Mouse (Mus musculus) ES-E14 (cell line): ENCODE data around the gene Slc5a4b. TPM values are rescaled to one million over a fixed set of nuclear protein-coding genes. Genes with fewer than 3 reads are reported as not detected.

ENCODE experiments used
- DNase-seq: peaks from one replicate; pipeline ENCODE4 v3.0.0-alpha.2; 2013; ENCODE audit warnings: low read depth, low spot score
- H3K27ac ChIP-seq: 2 replicates; pipeline ENCODE4 v1.5.1; 2012; ENCODE audit warnings: low read depth, mild to moderate bottlenecking, low read length, moderate library complexity, mixed read lengths; ENCODE audit not compliant: poor library complexity, insufficient read depth, severe bottlenecking
- H3K36me3 ChIP-seq: 2 replicates; pipeline ENCODE4 v1.6.1; 2012; ENCODE audit warnings: mild to moderate bottlenecking, low read length, moderate library complexity, mixed read lengths; ENCODE audit not compliant: control insufficient read depth, poor library complexity, insufficient read depth, severe bottlenecking
- H3K4me1 ChIP-seq, 2 experiments: fragments of 150-350 bp in 1 of 2; sonication (generic) in 1 of 2; 2 replicates each; pipeline ENCODE4 v1.6.1; 2012; ENCODE audit warnings: low read length in 2 of 2, mild to moderate bottlenecking in 1 of 2, mixed read lengths in 1 of 2; ENCODE audit not compliant: control insufficient read depth in 2 of 2, insufficient read depth in 2 of 2, poor library complexity in 1 of 2
- H3K4me3 ChIP-seq, 2 experiments: fragments of 150-350 bp in 1 of 2; sonication (generic) in 1 of 2; 2 replicates each; pipeline ENCODE4 v1.5.1; 2012; ENCODE audit warnings: low read length in 2 of 2, low read depth in 1 of 2, mild to moderate bottlenecking in 1 of 2, mixed read lengths in 1 of 2; ENCODE audit not compliant: insufficient read depth in 1 of 2, poor library complexity in 1 of 2, severe bottlenecking in 1 of 2
- H3K9ac ChIP-seq: 2 replicates; pipeline ENCODE4 v1.6.1; 2012; ENCODE audit warnings: low read depth, mild to moderate bottlenecking, low read length, mixed read lengths; ENCODE audit not compliant: poor library complexity, insufficient read depth, severe bottlenecking
- H3K9me3 ChIP-seq: fragments of 150-350 bp; sonication (generic); 2 replicates; pipeline ENCODE4 v1.6.1; 2012; ENCODE audit warnings: low read depth, mild to moderate bottlenecking, low read length; ENCODE audit not compliant: control insufficient read depth, insufficient read depth
- CHD2 ChIP-seq: IDR thresholded peaks from 2 replicates; pipeline ENCODE4 v1.6.1; 2014; ENCODE audit warnings: mild to moderate bottlenecking, low read depth, low read length, inconsistent platforms
- HCFC1 ChIP-seq: IDR thresholded peaks from 2 replicates; pipeline ENCODE4 v1.6.1; 2012; ENCODE audit warnings: low read length, inconsistent platforms, borderline replicate concordance; ENCODE audit not compliant: insufficient read depth
- MAFK ChIP-seq: IDR thresholded peaks from 2 replicates; pipeline ENCODE4 v1.6.1; 2014; ENCODE audit warnings: mild to moderate bottlenecking, low read depth, low read length, inconsistent platforms; ENCODE audit not compliant: insufficient read depth
- ZC3H11A ChIP-seq: IDR thresholded peaks from 2 replicates; pipeline ENCODE4 v1.6.1; 2012; ENCODE audit warnings: low read depth, mild to moderate bottlenecking, inconsistent platforms, low read length, borderline replicate concordance
- ZNF384 ChIP-seq: IDR thresholded peaks from 2 replicates; pipeline ENCODE4 v1.6.1; 2012; ENCODE audit warnings: low read depth, low read length, inconsistent platforms
- in situ Hi-C, 2 experiments: fragments of 600-800 bp; cut with MboI; formaldehyde crosslinking; loops; one replicate each; pipeline ENCODE4 v1.15.1; 2025; ENCODE audit warnings: low sequenced_read_pairs in 2 of 2, inconsistent platforms in 1 of 2; ENCODE audit not compliant: unreplicated experiment in 2 of 2
- total RNA-seq: library from RNA; depleted of rRNA; stranded (reverse); fragments of 300-350 nt; gene quantifications from 2 replicates; pipeline ENCODE4 v1.2.3, GENCODE M21; 2012; rRNA removed

Slc5a4b gene
- 7.1 and 11.0 TPM in 2 replicates for total RNA-seq

DNA sequence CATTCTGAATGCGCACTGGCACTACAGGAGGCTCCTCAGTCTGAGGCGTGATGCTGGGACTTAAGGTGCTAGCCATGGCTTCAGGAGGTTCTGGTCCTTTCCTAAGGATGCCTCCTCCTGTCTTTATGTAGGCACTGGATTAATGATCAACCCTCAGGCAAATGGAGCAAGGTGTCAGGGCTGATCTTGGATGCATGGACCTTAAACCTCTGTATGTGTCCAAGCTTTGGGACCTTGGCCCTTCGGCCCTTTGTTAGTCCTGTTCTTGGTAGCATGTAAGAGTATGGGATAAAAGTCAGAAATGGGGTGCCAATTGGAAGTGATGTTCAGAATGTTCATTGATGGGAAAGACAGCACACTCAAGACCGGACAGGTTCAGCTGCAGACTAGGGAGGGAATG is at the start of gene Slc5a4b:
TSS of gene Slc5a4b (minus strand) at position 101 of the 400 bp plus-strand sequence.
- in situ Hi-C loops = no loop called here
- no peaks in the 10 kb centered on the region for H3K4me1 ChIP-seq
- H3K27ac ChIP-seq = no peak within 1 kb of the TSS
- DNase-seq = no peak
- H3K36me3 ChIP-seq = no peaks in the 10 kb centered on the region
- H3K4me3 ChIP-seq = no peak within 1 kb of the TSS
- no peak within 1 kb of the TSS for H3K9ac ChIP-seq
- no peaks in the 10 kb centered on the region for H3K9me3 ChIP-seq
- TF ChIP-seq CHD2 = no peak

DNA sequence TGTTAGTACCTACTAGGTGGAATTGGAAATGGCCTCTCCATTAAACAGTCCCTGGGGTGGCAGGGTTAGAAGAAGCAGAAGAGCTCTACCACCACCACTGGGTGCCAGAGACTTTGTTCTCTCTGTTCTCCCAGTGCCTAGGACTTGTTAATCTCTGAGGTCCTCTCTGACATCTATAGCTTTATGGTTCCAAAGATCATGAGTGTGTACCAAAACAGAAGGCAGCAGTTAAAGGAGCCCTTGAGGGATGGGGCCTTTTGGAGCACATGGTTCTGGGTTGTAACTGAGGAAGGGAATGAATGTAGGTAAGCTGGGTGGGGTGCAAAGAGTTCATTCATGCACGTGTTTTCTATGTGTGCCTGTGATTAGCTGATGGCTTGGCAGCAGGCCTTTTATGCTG is 47.2 kb upstream of the Slc5a4b start:
- H3K36me3 ChIP-seq = no peaks in the 10 kb centered on the region
- no peak for DNase-seq
- no peak overlapping the region for H3K9ac ChIP-seq
- H3K27ac ChIP-seq = no peak overlapping the region
- TF ChIP-seq HCFC1 = no peak
- H3K9me3 ChIP-seq = no peaks in the 10 kb centered on the region
- H3K4me1 ChIP-seq = no peaks in the 10 kb centered on the region
- H3K4me3 ChIP-seq = no peak overlapping the region
- in situ Hi-C loops = no loop called here

DNA sequence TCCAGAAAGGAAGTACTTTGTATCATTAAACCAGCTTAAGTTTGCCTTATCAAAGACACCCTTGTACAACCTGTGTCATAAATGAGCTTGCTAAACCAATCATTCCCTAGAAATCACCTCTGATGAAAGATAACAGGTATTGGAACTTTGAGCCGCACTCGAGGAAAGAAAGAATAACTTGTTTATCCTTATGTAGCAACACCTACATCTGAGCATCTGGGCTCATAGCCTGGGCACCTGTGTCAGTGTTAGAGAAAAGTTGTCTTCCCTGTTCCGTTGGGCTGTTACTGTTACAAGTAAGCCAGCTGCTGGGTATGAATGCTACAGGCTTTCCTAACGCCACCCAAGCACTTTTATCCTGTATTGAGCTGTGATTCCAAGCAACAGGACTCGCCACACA is 46.8 kb upstream of the Slc5a4b start:
- DNase-seq = no peak
- Histone ChIP-seq H3K4me3 (no peak overlapping the region), H3K27ac (no peak overlapping the region), H3K9me3 (no peaks in the 10 kb centered on the region), H3K4me1 (no peaks in the 10 kb centered on the region), H3K36me3 (no peaks in the 10 kb centered on the region), H3K9ac (no peak overlapping the region)
- in situ Hi-C loops = no loop called here
- no peak for TF ChIP-seq ZC3H11A
- TF ChIP-seq CHD2 = no peak
- no peak for TF ChIP-seq ZNF384
- no peak for TF ChIP-seq MAFK
- TF ChIP-seq HCFC1 = no peak

DNA sequence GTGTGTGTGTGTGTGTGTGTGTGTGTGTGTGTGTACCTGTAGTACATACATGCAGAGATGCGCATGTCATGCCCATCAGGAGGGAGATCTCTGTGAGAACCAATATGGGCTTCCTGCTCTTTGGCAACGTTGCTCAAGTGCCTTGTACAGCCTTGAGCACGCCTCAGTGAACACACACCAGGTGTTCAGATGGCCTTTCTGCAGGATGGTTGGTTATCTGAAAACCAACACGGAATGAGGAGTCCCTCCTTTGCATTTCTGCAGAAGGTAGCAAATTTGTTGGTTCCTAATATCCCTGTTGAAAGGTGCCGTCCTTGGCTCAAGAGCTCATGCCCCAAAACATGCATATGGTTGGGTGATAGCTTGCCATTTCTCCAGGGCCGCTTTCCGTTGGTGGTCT is 45.1 kb upstream of the Slc5a4b start:
- no peak overlapping the region for H3K4me3 ChIP-seq
- no peaks in the 10 kb centered on the region for H3K36me3 ChIP-seq
- no peak overlapping the region for H3K9ac ChIP-seq
- TF ChIP-seq HCFC1 = no peak
- no peak for TF ChIP-seq MAFK
- no peak for TF ChIP-seq ZNF384
- no peak for TF ChIP-seq CHD2
- TF ChIP-seq ZC3H11A = no peak
- no peaks in the 10 kb centered on the region for H3K9me3 ChIP-seq
- DNase-seq = no peak
- in situ Hi-C loops = no loop called here
- H3K27ac ChIP-seq = no peak overlapping the region
- H3K4me1 ChIP-seq = no peaks in the 10 kb centered on the region

DNA sequence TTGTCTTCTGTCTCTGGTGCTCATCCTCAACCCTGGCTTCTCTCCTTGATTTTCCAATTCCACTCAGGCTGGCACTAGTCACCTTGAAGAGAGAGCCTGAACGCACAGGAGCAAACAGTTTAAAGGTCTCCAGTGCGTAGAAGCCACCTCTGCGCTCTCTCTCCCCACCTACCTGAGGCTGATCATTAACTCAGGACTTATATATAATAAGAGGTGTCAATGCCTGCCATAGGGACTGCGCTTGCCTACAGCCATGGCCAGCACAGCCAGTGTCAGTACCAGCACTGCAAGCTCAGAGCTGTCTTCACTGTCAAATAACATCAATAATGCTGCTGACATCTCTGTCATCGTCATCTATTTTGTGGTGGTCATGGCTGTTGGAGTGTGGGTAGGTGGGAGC is 36.5 kb upstream of the Slc5a4b start, which contains the start of gene Slc5a4a:
TSS of gene Slc5a4a (plus strand) at position 174 of the 400 bp plus-strand sequence.
- Histone ChIP-seq H3K4me3 (no peak within 1 kb of the TSS), H3K9ac (no peak within 1 kb of the TSS), H3K27ac (no peak within 1 kb of the TSS), H3K9me3 (no peaks in the 10 kb centered on the region), H3K4me1 (no peaks in the 10 kb centered on the region), H3K36me3 (no peaks in the 10 kb centered on the region)
- no peak for TF ChIP-seq CHD2
- no peak for TF ChIP-seq MAFK
- no peak for TF ChIP-seq HCFC1
- no peak for TF ChIP-seq ZC3H11A
- TF ChIP-seq ZNF384 = no peak
- no peak for DNase-seq
- in situ Hi-C loops = no loop called here
